Mouse (Mus musculus): Measurements from ENCODE around the gene Olfr520.

The Olfr520 gene

DNA sequence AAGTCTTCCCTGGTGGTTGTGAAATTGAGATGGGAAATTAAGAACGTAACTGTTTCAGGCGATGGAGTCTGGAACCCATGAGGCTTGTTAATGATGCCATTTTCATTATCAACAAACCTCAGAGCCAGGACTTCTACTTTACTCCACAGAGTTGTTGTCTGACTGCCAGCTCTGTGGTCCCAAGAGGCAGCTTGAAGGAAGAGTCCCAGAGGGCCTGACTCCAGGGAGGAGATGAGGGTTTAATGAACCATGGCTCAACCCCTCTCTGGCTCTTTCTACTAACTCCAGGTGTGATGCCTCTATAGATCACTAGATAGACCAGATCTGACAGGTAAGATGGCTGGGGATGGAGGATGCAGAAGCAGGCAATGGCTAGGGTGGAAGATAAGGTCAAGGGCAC lies at the start of gene Olfr520:
Gene Olfr520, plus strand, starts transcription at position 301 of the 400 bp plus-strand sequence.
- in situ Hi-C loops (cut with MboI, MseI) = no loop called here

DNA sequence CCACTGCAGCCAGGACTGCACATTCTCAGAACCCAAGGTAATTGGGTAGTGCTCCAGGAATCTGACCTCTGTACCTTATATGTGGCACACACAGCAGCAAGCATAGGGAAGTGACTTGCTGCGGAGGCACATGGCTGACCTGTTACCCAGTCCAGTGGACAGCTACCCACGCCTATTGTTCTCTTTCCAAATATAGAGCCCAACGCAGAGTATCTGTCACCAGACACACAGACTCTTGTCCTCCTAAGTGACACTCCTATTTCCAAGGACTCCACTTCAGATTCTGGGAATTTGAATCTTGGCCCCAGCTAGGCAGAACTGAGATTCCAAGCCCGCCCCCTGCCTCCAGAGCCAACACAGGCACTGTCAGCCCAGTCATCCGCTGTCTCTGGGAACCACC lies 49.3 kb upstream of the Olfr520 start:
- in situ Hi-C loops (cut with MboI, MseI) = no loop called here

DNA sequence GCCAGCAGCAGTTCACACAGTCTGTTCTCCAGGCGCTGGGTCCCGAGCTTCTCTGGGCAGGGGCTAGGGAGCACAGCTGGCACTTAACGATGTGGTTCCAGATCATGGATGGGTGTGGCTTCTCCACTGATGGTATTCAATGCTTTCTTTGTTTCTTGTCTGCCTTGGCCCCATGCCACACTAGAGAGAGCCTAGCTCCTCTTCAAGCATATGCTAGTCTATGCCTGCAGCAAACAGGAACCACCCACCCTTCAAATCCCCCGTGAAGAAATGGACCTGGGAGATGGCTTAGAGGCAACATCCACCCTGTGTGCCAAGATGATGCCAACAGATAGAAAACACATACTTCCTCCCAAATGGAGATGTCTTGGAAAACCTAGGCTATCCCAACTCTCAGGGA lies 46.0 kb upstream of the Olfr520 start:
- in situ Hi-C loops (cut with MboI, MseI) = no loop called here

DNA sequence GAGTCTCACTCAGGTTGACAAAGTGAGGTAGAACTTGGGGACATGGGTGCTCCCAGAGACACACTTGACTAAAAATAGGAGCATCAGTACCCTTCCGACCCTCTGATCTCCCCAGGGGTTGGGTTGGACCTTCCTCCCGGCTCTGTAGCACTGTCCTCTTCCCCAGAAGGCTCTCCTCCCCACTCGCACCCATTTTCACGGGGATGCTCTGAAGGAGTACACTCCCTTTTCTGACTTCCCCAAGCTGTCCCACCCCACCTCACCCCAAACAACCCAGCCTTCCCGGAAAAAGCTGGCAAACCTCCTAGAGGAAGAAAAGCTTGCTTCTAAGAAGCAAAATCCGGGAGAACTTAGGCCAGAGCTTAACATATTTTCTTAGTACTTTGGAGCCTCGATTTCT lies 39.3 kb upstream of the Olfr520 start:
- in situ Hi-C loops (cut with MboI, MseI) = loop anchor here (10.0 kb wide), 1 partner anchor 724 kb away; no protein-coding TSS in a partner anchor

DNA sequence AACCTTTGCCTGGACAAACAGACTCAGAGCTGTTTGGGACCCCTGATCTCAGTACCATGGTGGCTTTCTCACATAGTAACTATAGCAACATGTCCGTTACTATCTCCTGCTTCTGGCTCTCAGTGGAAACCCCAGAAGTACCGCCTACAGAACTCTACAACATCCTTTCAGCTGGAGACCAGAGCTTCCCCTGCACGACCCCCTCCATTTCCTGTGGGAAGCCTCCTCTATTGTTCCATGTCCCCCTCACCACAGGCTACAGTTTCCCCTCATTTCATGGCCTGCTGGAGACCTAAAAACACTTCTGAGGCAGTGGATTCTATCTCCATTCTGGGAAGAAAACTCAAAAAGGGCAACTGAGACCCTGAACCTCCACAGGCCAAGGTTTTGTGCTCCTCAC lies 37.7 kb upstream of the Olfr520 start:
- in situ Hi-C loops (cut with MboI, MseI) = loop anchor here (10.0 kb wide), 1 partner anchor 722 kb away; no protein-coding TSS in a partner anchor

DNA sequence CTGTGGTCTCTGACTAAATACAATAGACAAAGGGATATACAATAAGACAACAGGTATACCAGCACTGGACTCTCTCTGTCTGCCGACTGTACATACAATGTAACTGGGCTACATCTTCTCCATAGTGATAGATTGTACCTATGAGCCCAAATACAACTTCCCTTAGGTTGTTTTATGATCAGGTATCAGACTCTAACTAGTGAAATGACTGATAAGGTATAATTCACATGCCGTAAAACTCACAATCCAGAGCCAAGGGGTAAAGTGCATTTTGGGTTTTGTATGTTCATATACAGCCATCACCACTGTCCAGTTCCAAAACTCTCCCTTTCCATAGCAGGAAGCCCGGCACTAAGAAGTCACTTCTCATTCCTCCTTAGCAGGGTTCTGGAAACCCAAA lies 36.7 kb upstream of the Olfr520 start:
- in situ Hi-C loops (cut with MboI, MseI) = loop anchor here (10.0 kb wide), 1 partner anchor 721 kb away; no protein-coding TSS in a partner anchor

DNA sequence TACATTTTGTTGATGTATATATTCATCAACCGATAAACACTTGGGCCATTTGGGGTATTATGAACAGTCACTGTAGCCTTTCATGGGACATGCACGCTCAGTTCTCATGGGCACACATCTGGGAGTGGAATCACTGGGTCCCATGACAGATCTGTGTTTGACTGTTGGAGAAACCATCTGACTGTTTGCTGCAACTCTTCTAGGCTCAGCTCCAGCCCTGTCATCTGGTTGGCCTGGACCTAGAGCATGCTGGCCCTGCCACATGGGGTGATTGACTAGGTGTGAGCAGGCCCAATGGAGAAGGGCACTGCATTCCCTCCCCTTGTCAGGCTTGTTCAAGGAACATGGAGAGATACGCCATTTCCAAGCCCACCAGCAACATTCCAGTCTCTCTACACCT lies 36.1 kb upstream of the Olfr520 start:
- in situ Hi-C loops (cut with MboI, MseI) = loop anchor here (10.0 kb wide), 1 partner anchor 721 kb away; no protein-coding TSS in a partner anchor

DNA sequence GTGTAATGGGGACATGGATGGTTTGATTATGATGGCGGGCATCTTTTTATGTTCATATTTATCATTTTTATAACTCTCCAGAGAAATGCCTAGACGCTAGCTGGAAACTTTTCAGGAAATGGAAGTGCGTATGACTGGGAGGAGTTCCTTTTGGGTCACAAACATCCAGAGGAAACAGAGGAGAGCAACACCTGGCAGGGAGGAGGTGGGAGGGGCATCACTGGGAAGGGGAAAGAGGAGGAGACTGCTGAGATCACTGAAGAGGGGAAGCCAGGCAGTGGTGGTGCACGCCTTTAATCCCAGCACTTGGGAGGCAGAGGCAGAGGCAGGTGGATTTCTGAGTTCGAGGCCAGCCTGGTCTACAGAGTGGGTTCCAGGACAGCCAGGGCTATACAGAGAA lies 35.6 kb upstream of the Olfr520 start:
- in situ Hi-C loops (cut with MboI, MseI) = loop anchor here (10.0 kb wide), 1 partner anchor 720 kb away; no protein-coding TSS in a partner anchor

DNA sequence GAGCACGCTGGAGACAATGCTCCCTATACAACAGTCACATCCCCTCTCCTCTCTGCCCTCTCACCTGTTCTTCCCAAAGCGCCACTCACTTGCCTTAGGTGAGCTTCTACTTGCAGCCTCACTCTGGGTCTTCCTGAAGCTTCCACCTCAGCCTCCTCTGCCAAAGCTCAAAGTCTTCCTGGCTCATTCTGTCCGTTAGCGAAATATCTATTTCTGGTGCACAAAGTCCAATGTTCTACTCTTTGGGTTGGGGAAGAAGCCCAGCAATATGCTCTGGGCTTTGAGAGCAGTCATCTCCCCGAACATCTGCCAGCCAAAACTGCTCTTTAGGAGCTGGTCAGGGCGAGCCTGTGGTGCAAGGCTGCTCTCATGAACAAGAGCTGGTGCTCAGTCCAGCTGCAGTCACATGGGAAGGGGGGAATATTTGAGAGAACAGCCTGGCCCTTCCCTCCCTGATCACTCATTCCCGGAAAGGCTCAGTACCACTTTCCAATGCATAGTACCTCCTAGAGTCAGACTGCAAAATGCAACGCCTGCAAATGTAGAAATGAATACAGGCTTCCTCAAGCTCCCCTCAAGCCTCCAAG lies 34.5 kb upstream of the Olfr520 start:
- in situ Hi-C loops (cut with MboI, MseI) = loop anchor here (10.0 kb wide), 1 partner anchor 719 kb away; no protein-coding TSS in a partner anchor

DNA sequence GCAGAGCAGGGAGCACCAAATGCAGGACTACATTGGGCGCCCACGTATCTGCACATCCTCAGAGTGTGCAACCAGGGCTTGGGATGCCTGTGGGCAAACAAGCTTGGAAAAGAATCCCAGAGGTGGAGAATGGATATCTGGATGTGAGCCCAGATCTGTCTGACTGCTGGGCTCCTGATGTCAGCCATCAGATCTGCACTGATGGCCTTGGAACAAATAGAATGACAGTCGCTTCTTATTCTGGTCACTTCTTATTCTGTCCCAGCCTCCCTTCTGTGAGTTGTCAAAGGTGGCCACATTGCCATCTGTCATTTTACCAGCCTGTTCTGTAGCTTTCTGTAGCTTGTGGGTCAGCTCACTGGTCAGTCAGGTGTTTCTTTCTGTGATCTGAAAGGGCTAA lies 31.5 kb upstream of the Olfr520 start:
- in situ Hi-C loops (cut with MboI, MseI) = loop anchor here (10.0 kb wide), 1 partner anchor 716 kb away; no protein-coding TSS in a partner anchor

DNA sequence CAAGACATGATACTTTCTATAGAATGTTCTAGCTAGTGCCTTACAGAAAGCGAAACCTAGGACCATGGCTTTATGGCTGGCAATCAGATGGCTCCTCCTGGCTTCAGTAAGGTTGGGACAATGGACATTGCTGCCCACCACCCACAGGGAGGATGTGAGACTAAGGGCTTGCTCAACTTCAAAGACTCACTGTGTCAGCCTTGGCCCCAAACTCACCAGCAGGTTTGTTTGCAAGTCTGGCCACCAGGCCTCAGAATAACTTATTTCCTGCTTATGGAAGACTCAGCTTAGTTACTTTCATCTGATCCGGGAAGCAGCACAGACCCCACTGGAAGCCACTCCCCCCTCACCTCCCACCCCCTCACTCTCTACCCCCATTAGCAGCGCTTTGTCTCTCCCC lies 31.0 kb upstream of the Olfr520 start:
- in situ Hi-C loops (cut with MboI, MseI) = loop anchor here (10.0 kb wide), 1 partner anchor 716 kb away; no protein-coding TSS in a partner anchor

DNA sequence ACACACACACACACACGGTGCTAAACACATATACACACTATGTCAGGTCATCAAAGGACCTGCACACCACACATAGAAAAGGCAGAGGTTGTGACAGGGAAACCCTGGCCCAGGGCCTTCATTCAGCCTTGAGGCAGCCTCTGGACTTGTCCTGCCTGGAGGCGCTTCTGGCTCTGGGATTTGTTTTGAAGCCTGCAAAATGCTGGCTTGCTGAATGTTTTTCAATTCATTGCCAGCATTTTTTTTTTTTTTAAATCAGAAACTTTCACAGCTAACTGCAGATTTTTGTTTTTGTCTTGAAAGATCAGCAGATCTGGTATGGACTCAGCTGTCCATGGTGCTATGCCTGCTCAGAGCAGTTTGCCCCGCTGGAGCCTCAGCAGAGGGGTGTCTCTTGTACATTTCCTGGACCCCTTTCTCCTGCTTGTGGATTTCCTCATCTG lies 30.3 kb upstream of the Olfr520 start:
- in situ Hi-C loops (cut with MboI, MseI) = loop anchor here (10.0 kb wide), 1 partner anchor 715 kb away; no protein-coding TSS in a partner anchor

DNA sequence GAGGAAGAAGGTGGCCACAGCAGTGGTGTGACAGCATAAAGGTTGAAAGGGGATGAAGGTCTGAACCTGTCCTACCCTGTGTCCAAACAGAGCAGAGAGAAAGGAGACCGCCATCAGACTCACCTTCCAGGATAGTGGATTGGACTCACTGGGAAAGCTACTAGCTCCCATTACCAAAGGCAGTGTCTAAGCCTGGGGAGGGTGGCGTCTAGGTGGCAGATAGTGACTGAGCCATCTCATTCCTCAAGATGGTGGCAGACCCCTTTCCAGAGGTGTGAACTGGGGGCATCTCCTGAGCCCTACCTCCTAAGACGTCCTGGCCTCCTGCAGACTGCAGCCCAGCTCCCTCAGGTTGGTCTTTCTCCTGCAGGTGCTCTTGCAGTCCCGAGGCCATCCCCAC lies 29.4 kb upstream of the Olfr520 start:
- in situ Hi-C loops (cut with MboI, MseI) = no loop called here

DNA sequence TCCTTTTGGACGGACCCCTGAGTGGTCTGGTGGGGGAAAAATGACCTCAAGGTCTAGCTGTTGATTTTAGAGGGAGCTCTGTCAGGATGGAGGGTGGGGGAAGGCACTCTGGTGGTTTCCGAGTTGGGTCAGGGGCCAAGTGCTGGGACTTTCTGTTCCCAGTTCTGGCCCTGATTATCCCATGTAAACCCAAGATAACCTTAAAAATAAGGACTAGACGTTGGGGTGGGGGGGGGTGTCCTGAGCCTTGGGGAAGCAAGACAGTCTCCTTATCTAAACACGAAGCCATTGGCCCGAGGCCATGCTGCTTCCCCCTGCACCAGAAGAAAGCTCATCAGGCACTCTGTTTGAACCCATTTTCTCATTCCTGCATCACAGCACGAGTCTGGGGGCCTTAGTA lies 27.9 kb upstream of the Olfr520 start:
- in situ Hi-C loops (cut with MboI, MseI) = no loop called here

DNA sequence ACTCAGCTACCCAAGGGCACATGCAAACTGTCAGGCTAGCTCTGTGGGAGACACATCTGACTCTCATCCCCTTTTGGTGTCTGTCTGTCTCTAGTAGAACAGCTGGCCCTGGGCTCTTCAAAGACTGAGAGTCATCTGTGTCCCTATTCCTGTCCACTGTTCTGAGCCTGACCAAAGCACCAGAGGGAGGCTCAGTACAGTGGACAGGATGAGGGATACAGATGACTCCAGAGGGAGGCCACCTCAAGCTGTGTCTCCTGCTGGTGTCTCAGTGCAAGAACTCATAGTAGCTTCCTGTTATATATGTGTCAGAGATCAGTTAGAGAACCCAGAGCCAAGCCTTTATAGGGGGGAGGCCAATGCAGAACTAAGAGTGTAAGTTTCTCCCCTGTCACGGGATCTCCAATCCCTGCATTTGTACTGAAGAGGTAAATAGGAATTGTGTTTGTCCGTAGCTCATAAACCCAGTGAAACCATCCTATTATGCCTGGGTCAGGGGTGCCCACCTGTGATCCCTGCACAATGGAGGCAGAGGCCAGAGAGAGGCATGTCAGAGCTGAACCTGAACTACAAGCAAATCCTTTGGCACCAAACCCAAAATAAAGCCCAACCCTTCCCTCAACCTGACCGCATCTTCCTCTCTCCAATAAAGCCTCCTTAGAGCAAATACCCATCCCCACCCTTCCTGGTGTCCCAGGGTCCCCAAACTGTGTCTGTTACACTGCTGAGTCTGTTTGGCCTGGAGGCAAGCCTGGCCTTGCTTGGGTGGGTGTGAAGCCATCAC lies 25.1 kb upstream of the Olfr520 start:
- in situ Hi-C loops (cut with MboI, MseI) = no loop called here

DNA sequence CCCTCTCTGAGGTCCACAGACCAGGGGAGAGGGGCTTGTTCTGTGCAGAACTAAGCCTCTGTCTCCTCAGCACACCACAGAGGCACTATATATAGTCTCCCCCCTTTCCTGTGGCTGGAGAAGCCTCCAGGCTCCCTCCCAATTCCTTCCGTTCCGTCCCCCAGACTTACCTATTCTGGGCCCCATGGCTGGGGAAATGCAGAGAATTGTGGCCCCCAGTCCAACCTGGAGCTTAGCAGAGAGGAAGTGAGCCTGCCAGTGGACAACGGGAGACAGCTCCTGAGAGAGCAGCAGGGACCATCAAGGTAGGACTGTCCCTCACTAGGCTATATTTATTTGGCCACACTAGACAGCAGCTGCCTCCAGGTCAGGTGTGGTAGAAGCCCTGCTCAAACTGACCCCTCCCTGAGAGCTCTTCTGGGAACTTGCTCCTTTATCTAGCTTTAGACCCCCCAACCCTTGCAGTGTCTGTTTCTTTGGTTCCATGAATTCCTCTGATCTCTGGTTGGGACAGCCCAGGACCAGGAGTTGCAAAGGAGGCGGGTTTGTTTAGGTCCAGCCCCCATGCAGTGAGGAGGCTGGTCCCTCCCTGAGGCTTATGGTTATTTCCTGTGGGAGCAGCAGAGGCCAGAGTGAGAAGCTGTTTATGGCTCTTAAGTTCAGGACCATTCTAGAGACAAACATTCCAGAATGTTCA lies 23.6 kb upstream of the Olfr520 start:
- in situ Hi-C loops (cut with MboI, MseI) = no loop called here

DNA sequence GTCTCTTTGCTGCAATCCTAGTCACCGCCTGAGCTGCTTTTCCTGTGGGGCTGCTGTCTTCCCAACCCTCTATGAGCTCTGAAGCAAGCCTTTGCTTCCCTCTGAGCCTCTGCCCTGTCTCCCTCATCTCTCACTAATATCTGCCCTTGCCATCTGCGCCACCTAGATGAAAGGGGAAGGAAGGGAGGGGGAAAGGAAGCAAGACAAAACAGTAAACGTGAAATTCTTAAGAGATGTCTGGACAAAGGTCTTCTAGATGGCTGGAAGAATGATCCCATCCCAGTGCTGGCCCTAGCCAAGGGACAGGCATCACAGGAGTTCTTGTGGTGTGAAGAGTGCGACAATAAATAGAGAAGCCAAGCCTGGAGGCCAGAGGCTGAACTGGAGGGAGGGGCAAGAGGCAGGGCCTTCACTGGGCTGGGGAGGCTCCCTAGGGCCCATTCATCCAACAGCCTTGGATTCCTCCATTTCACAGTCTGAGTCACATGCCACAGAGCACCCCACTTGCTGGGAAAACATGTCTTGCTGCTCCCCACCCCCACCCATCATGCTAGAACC lies 23.0 kb upstream of the Olfr520 start:
- in situ Hi-C loops (cut with MboI, MseI) = no loop called here

DNA sequence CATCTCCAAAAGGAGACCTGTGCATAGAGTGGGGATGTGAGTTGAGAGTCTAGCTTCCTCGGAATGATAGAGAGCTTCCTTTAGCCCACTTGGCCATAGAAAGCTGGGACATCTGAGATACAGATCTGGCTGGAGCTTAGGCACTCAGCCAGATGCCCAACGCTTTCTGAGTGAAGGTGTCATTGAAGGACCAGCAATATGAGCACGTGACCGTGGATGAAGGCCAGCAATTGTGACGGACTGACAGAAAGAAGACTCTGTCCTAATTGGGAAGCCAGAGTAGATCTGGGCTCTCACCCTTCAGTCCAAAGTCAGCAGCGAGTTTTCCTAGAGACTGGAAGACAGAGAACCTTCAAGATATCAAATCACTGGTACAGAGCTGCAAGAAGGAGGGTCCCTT lies 22.4 kb upstream of the Olfr520 start:
- in situ Hi-C loops (cut with MboI, MseI) = no loop called here

DNA sequence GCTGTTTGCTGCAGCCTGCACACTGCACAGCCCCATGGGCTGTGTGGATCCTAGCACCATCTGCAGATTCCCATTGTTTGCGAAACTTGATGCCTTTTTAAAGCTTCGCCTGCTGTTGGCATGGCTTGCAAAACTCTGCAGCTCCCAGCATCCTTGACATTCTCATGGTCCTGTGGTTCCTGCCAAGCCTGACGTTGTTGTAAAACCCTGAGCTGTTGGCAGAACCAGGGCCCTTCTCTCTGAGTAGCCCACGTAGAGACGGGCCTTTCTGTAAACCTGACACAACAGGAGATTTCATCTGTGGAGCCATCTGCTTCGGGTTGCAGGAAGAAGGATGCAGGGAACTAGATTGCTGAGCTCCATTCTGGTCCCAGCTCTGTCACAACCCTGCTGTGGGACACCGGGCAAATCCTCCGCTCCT lies 21.8 kb upstream of the Olfr520 start:
- in situ Hi-C loops (cut with MboI, MseI) = no loop called here

DNA sequence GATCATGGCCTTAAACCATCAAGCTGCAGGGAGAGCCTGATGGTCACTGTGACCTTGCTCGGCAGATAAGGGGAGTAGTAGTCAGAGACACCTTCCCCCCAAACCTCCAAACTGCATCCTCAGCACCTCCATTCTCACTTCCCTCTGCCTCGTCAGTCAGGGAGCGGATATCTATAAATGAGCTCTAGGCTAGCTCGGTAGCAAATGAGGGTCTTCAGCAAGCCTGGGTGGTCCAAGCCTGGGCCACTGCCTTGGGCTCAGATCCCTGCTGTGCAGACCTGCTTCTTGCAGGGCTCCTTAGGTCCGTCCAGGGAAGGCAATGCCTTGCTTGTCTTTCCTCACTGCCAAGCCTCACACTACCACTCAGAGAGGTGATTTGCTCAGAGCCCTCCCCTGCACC lies 21.3 kb upstream of the Olfr520 start:
- in situ Hi-C loops (cut with MboI, MseI) = no loop called here

DNA sequence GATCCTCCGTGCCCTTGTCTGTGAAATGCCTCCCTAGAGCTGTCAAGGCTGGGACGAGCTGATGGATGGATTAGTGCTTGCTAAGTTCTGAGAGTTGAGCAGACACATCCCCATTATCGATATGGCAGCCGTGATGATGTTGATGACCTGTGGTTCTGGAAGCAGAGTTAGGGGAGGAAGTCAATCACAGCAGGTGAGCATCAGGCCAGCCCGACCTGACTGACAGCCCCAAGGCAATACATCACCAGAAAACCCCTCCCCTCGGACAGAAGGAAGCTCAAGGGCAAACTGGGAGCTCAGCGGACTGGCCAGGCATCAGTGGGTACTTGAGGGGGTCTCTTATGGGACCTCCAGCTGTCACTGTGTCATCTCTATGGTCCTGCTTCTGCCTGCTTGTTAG lies 20.1 kb upstream of the Olfr520 start:
- in situ Hi-C loops (cut with MboI, MseI) = no loop called here

DNA sequence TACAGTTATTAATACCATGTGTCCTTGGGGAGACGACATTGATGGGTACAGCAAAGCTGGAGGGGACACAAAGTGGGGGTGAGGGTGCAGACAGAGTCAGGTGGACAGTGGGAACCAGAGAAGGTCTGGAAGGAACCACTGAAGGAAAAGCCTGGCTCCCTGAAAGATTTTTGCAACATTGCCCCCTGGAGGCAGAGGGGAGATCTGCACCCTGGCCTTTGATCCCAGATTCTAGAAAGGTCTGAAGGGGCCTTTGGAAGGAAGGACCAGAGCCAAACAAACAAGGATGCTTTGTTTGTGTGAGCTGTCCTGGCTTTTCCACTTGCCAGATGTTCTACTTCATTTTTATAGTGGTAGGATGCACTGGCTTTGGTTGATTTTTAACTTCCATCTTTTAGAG lies 19.6 kb upstream of the Olfr520 start:
- in situ Hi-C loops (cut with MboI, MseI) = no loop called here
